Mouse (Mus musculus): ENCODE results near the gene Krt10. TPM values are rescaled to one million over a fixed set of nuclear protein-coding genes. Genes with fewer than 3 reads are reported as not detected.

Gene Krt10
- total RNA-seq (2015; ENCODE audit: low replicate concordance) (not detected in 2 replicates), total RNA-seq (2017; ENCODE audit: low replicate concordance) (5.9 TPM in 1 of 2 replicates, not detected in the other)

DNA sequence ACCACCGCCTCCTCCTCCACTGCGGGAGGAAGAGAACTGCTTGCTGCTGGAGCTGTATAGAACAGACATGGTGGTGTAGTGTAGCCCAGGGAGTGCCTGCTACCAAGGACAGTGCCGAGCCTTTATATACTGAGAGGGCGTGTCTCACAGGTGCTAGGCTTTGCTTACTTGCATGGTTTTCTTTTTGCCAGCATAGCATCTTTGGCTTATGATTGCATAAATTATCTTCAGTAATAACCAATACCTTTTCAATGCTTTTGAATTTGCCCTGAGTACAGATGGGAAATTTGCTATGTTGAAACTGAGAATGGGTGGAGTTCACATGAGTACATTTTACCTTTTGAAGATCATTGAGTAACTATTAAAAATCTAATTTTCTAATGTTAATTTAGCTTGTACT, at the start of gene Krt10:
TSS of gene Krt10 (minus strand) at position 101 of the 400 bp plus-strand sequence.
- no peak for ATAC-seq (replicated peaks; ENCODE audit: low FRiP score, poor library complexity, severe bottlenecking)

GRCm38 (mm10) chr11:99437972-99438371, 48.8 kb upstream of the Krt10 start, which contains the start of gene Krt20:
Gene Krt20 (minus strand): TSS chr11:99438150.
- no peak for ATAC-seq (replicated peaks; ENCODE audit: low FRiP score, poor library complexity, severe bottlenecking)

GRCm38 (mm10) chr11:99436625-99437024, 47.5 kb upstream of the Krt10 start:
- no peak for ATAC-seq (replicated peaks; ENCODE audit: low FRiP score, poor library complexity, severe bottlenecking)

GRCm38 (mm10) chr11:99430670-99431069, 41.5 kb upstream of the Krt10 start:
- no peak for ATAC-seq (replicated peaks; ENCODE audit: low FRiP score, poor library complexity, severe bottlenecking)

- ATAC-seq (replicated peaks; ENCODE audit: low FRiP score, poor library complexity, severe bottlenecking), result no peak
Observed at GRCm38 (mm10) chr11:99422159-99422558, 33.0 kb upstream of the Krt10 start, which contains the start of gene Krt12. Gene Krt12 (minus strand): TSS chr11:99422259.

DNA sequence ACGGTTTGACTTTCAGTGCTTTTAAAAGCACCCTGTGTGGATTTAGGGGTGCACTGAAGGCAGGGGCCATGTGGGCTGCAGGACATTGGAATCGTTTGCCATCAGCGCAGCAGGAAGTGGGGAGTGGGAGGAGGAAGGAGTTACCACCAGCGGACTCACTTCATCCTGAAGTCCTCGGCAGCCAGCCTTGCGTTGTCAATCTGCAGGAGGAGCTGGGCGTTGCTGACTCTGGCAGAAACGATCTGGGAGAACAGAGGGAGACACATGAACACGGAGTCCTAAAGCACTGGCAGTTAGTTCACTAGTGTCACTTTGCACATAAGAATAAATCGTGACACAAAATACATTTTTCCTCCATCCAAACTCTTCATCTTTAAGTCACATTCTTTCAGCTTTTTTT, 31.4 kb upstream of the Krt10 start:
- ATAC-seq (replicated peaks; ENCODE audit: low FRiP score, poor library complexity, severe bottlenecking), result no peak

DNA sequence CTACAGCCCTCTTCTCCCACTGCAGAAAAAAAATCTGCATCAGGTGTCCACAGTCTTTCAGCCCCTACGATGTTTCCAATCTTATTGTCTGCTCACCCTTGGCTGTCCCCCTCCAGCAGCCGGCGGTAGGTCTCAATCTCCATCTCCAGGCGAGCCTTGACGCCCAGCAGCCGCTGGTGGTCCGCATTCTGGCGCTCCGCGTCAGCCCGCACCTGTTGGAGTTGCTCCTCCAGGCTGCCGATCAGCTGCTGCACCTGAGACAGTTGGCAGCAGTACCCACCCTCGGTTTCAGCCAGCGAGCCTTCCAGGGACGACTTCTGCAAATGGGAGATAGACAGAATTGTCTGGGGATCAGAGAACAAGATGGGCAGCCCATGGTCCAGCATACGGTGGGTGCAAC, 28.7 kb upstream of the Krt10 start:
- no peak for ATAC-seq (replicated peaks; ENCODE audit: low FRiP score, poor library complexity, severe bottlenecking)

- ATAC-seq (replicated peaks; ENCODE audit: low FRiP score, poor library complexity, severe bottlenecking), result no peak
Observed at GRCm38 (mm10) chr11:99416902-99417301, 27.7 kb upstream of the Krt10 start.

- ATAC-seq (replicated peaks; ENCODE audit: low FRiP score, poor library complexity, severe bottlenecking), result no peak
Observed at GRCm38 (mm10) chr11:99414463-99415147, 25.4 kb upstream of the Krt10 start.

GRCm38 (mm10) chr11:99413247-99413646, 24.1 kb upstream of the Krt10 start:
- no peak for ATAC-seq (replicated peaks; ENCODE audit: low FRiP score, poor library complexity, severe bottlenecking)

DNA sequence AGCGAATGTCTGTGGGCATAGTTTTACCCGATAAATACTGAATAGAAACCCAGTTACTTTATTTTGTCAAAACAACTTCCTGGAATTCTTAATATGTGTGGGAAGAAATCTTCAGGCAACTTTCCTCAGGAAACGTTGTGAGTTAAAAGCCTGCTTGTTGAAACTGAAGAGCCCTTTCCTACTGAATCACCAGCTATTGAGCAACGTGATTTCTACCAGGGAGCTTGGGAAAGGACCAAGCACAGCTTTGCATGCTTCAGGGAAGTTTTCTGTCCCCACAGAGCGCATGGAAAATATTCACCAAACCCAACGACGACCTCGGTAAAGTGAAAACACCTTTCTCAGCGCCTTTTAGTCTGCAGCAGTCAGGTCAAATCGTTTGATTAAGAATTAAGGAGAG, 17.0 kb upstream of the Krt10 start:
- no peak for ATAC-seq (replicated peaks; ENCODE audit: low FRiP score, poor library complexity, severe bottlenecking)

GRCm38 (mm10) chr11:99399956-99400549, 10.9 kb upstream of the Krt10 start:
- ATAC-seq (replicated peaks; ENCODE audit: low FRiP score, poor library complexity, severe bottlenecking), result no peak

DNA sequence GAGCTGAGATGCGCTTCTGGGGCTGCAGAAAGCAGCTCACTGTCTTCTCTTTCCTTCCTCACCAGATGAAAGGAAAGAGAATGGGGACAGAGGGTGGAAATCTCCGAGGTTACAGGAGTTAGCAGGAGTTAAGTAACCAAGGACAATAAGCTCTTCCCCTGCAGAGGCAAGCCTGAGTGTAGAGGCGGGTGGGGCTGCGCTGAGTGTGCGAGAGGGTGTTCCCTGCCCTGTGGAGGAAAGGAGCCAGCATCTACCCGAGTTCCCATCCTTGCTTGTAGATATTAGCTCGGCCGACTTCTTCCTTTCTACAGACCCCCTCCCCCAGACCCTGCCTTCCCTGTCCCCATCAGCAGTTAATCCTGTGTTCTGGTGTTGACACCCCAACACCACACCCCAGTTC, 9.7 kb upstream of the Krt10 start:
- ATAC-seq (replicated peaks; ENCODE audit: low FRiP score, poor library complexity, severe bottlenecking), result no peak

GRCm38 (mm10) chr11:99398084-99398483, 8.9 kb upstream of the Krt10 start:
- ATAC-seq (replicated peaks; ENCODE audit: low FRiP score, poor library complexity, severe bottlenecking), result no peak

- no peak for ATAC-seq (replicated peaks; ENCODE audit: low FRiP score, poor library complexity, severe bottlenecking)
Observed at GRCm38 (mm10) chr11:99396661-99397060, 7.5 kb upstream of the Krt10 start.

GRCm38 (mm10) chr11:99396034-99396433, 6.9 kb upstream of the Krt10 start:
- ATAC-seq (replicated peaks; ENCODE audit: low FRiP score, poor library complexity, severe bottlenecking), result no peak

- no peak for ATAC-seq (replicated peaks; ENCODE audit: low FRiP score, poor library complexity, severe bottlenecking)
Observed at GRCm38 (mm10) chr11:99392492-99392891, 3.3 kb upstream of the Krt10 start.

- ATAC-seq (replicated peaks; ENCODE audit: low FRiP score, poor library complexity, severe bottlenecking), result no peak
Observed at GRCm38 (mm10) chr11:99391375-99391774, 2.2 kb upstream of the Krt10 start.

DNA sequence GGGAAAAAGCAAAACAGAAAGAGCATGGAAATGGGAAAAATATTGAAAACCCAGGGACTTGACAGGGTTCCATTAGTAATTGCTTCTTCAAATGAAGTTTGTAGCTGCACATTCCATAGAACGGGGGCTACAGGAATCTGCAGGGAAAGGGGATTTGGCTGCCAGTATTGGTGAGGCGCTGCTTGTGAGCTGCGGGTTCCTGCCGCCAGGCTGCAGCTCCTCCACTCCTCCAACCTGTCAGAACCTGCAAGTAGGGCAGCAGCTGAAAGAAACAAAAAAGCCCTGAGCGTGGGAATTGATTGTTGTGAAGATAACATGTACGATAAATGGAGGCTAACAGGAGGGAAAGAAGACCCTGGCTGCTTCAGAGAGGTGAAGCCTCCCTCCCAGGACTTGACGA, 1.7 kb upstream of the Krt10 start:
- ATAC-seq (replicated peaks; ENCODE audit: low FRiP score, poor library complexity, severe bottlenecking), result no peak

DNA sequence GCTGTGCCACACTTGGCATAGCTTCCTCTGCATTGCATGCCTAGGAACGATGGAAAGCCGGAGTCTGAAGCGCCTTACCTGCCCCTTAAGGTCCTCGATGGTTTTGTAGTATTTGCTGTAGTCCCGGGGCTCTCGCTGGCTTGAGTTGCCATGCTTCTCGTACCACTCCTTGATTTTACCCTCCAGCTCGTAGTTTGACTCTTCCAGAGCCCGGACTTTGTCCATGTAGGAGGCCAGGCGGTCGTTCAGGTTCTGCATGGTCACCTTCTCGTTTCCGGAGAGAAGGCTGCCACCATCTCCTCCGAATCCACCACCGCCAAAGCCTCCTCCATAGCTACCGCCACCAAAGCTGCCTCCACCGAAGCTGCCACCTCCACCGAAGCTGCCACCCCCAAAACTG, 503 bp downstream of the Krt10 start:
- ATAC-seq (replicated peaks; ENCODE audit: low FRiP score, poor library complexity, severe bottlenecking), result no peak
